In genomic region chr4:155249648-155250351, GRCm38 (mm10) we compare ENCODE assay signal across 8 mouse cellular contexts. TPM values are rescaled to one million over a fixed set of nuclear protein-coding genes. Genes with fewer than 3 reads are reported as not detected.
DNase-seq lines count a peak whose midpoint lies in the region; ATAC-seq lines count a peak whose summit lies in the region.

Gene Faap20 (plus strand): TSS chr4:155249802.

- peak within 1 kb of the TSS; percentile 99 for H3K27ac ChIP-seq in intestine, embryonic 15.5 days

- peaks cover 20% of the 10 kb centered on the region for H3K4me1 ChIP-seq in intestine, embryonic 15.5 days (replicated peaks)

- peak within 1 kb of the TSS; percentile 70 for H3K9ac ChIP-seq in intestine, embryonic 15.5 days

- H3K4me3 ChIP-seq in intestine, embryonic 15.5 days (replicated peaks) = peak within 1 kb of the TSS; percentile 62

- under 1% methylated on average over 57 of the region's 58 CpGs for WGBS in intestine, embryonic 15.5 days

- no peaks in the 10 kb centered on the region for H3K9me3 ChIP-seq in intestine, embryonic 15.5 days

- intact Hi-C loops in gastrocnemius, postnatal 36 days (cut with DNase I) = loop anchor here (1.0 to 5.0 kb wide), 3 partner anchors 58 to 154 kb away; no protein-coding TSS in a partner anchor
- intact Hi-C loops in left cerebral cortex, postnatal 25 days (cut with DNase I) = loop anchor here (1.0 to 10.0 kb wide), 4 partner anchors 27 to 285 kb away; partner anchors contain the start of genes Hes5, Pank4 and Ski

- peak; percentile 93 for ATAC-seq in intestine, embryonic 15.5 days

- peak within 1 kb of the TSS; percentile 92 for H3K4me2 ChIP-seq in intestine, embryonic 15.5 days (replicated peaks)

- no peaks in the 10 kb centered on the region for H3K36me3 ChIP-seq in intestine, embryonic 15.5 days

- DNase-seq in adrenal gland, adult 2 months = peak; percentile 94
- DNase-seq in embryo, embryonic 11.5 days (ENCODE audit: low read depth, low spot score) = peak; percentile 79
- DNase-seq in gastrocnemius, postnatal 36 days = peak; percentile 78 to 86
- DNase-seq in left cerebral cortex, postnatal 25 days (ENCODE audit: low spot score in 2 of 2) = peak; percentile 83 to 84
- DNase-seq in mesoderm, embryonic 11.5 days (ENCODE audit: low read depth, low spot score) = peak; percentile 90
- peak; percentile 70 for DNase-seq in right cerebral cortex, postnatal 36 days (ENCODE audit: low spot score in 2 of 2)
- DNase-seq in yolk sac, embryonic 10.5 days (ENCODE audit: low spot score) = peak; percentile 92

- no peaks in the 10 kb centered on the region for H3K27me3 ChIP-seq in intestine, embryonic 15.5 days (replicated peaks)

RNA-seq across cellular contexts. Expression of gene Faap20, which starts in this region (rescaled TPM):
- total RNA-seq in adrenal gland, adult 2 months (2021) = 10 to 100 TPM; 40.3 to 57.3 TPM
- polyA plus RNA-seq in adrenal gland, adult 2 months (2012; rRNA removed) = 106 and 127 TPM in 2 replicates
- total RNA-seq in gastrocnemius, postnatal 36 days (2021) = 1 to 10 TPM; 3.1 to 4.7 TPM
- 64.1 and 74.9 TPM in 2 replicates for polyA plus RNA-seq in intestine, embryonic 15.5 days (2015; fragmentation: Nextera tagmentation; extraction: Ambion mirVana)
- 10 to 100 TPM; 24.2 to 27.3 TPM for total RNA-seq in left cerebral cortex, postnatal 25 days (2021)

Comparison
In these comparisons a context has a peak if more than half of its experiments do, and no peak if none do; other contexts are left out.
1. Peak in every context shown above with its lines: DNase-seq, ATAC-seq, H3K4me3 ChIP-seq and H3K27ac ChIP-seq.
2. RNA of gene Faap20 (total RNA-seq): 40.3 to 57.3 TPM in adrenal gland, adult 2 months and 24.2 to 27.3 TPM in left cerebral cortex, postnatal 25 days; 3.1 to 4.7 TPM in gastrocnemius, postnatal 36 days; every median in the first group is over 4 times any median in the second.